In the genomic region with DNA sequence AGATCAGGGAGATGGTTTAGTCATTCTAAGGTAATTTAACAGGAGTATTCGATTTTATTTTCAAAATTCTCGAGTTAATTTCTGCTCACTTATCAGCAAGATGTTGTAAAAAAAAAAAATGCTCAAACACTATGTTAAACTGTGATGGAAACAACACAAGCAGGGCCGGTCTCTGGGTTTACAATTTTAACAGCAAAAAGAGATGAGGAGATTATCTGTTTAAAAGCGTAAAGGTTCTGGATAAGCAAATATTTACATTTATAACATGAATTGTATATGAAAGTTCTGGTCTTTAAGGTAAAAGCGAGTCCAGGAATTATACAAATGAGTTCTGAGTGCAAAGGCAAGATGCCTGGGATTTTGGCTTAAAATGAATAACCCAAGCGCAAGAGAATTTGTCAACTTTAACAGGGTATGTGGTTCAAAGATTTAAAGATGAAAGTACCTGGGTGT, we compare ENCODE assay signal across 16 mouse cellular contexts. TPM values are rescaled to one million over a fixed set of nuclear protein-coding genes. Genes with fewer than 3 reads are reported as not detected.
DNase-seq lines count a peak whose midpoint lies in the region; ATAC-seq and TF ChIP-seq lines count a peak whose summit lies in the region.
"Had no signal": no experiment of that assay in that cellular context is flagged by ENCODE, and none has a peak within 500 bp of the region (broad histone marks: within the 10 kb centered on the region; RNA-seq: fewer than 3 reads in every experiment).

No protein-coding gene starts in this region.

- H3K36me3 ChIP-seq in kidney, embryonic 15.5 days, result no peaks in the 10 kb centered on the region
- no peaks in the 10 kb centered on the region for H3K36me3 ChIP-seq in kidney, adult 2 months (ENCODE audit: control insufficient read depth, insufficient read depth, low read length)
- no peaks in the 10 kb centered on the region for H3K36me3 ChIP-seq in embryonic facial prominence, embryonic 12.5 days
- H3K36me3 ChIP-seq in hindbrain, embryonic 13.5 days, result no peaks in the 10 kb centered on the region
- H3K36me3 ChIP-seq: limb, embryonic 12.5 days; liver, embryonic 15.5 days had no signal

- TF ChIP-seq CTCF in kidney, adult 2 months (conservative IDR thresholded peaks at IDR 0.05; ENCODE audit: insufficient read depth, insufficient read length, low read depth, low read length), result no peak
- TF ChIP-seq CTCF in brain, embryonic 14.5 days (IDR thresholded peaks at IDR 0.05; ENCODE audit: borderline replicate concordance, extremely low read depth, insufficient read depth, insufficient read length), result no peak
- no peak for TF ChIP-seq CTCF in cerebellum, adult 2 months (IDR thresholded peaks at IDR 0.05; ENCODE audit: borderline replicate concordance, insufficient read depth, low read depth, low read length)

- 24% methylated on average over 6 of the region's 6 CpGs for WGBS in kidney, embryonic 15.5 days
- 50% methylated on average over 6 of the region's 6 CpGs for WGBS in kidney, adult 2 months
- WGBS in embryonic facial prominence, embryonic 12.5 days, result 9% methylated on average over 6 of the region's 6 CpGs
- 6% methylated on average over 6 of the region's 6 CpGs for WGBS in hindbrain, embryonic 13.5 days
- 12% methylated on average over 6 of the region's 6 CpGs for WGBS in cerebellum, adult 2 months

- DNase-seq in kidney, adult 2 months, result no peak
- peak; percentile 52 for DNase-seq in brain, embryonic 14.5 days (ENCODE audit: low read depth)
- DNase-seq in cerebellum, adult 2 months, result no peak
- DNase-seq in layer of hippocampus, adult 8-10 months (ENCODE audit: low spot score in 2 of 2), result no peak
- DNase-seq: cerebellum, adult 11-12 months; kidney, postnatal 36 days; layer of hippocampus, postnatal 36 days; thymus, adult 18-20 months had no signal

- no peaks in the 10 kb centered on the region for H3K9me3 ChIP-seq in kidney, embryonic 15.5 days (replicated peaks)
- no peaks in the 10 kb centered on the region for H3K9me3 ChIP-seq in embryonic facial prominence, embryonic 12.5 days
- no peaks in the 10 kb centered on the region for H3K9me3 ChIP-seq in hindbrain, embryonic 13.5 days
- H3K9me3 ChIP-seq: limb, embryonic 12.5 days; liver, embryonic 15.5 days had no signal

- H3K4me3 ChIP-seq in kidney, embryonic 15.5 days (replicated peaks), result peak overlapping the region; percentile 35
- H3K4me3 ChIP-seq in kidney, adult 2 months (ENCODE audit: insufficient read depth, low read depth, low read length), result no peak overlapping the region
- H3K4me3 ChIP-seq in embryonic facial prominence, embryonic 12.5 days, result peak overlapping the region; percentile 35
- H3K4me3 ChIP-seq in hindbrain, embryonic 13.5 days, result peak overlapping the region; percentile 7; the same call in 1 of the 2 replicates
- no peak overlapping the region for H3K4me3 ChIP-seq in cerebellum, adult 2 months (replicated peaks; ENCODE audit: insufficient read depth, low read depth, low read length)
- H3K4me3 ChIP-seq: limb, embryonic 12.5 days; liver, embryonic 15.5 days had no signal

- peak overlapping the region; percentile 23; the same call in 1 of the 2 replicates for H3K9ac ChIP-seq in kidney, embryonic 15.5 days
- peak overlapping the region; percentile 43; the same call in 1 of the 2 replicates for H3K9ac ChIP-seq in embryonic facial prominence, embryonic 12.5 days
- H3K9ac ChIP-seq in hindbrain, embryonic 13.5 days, result no peak overlapping the region
- H3K9ac ChIP-seq: limb, embryonic 12.5 days; liver, embryonic 15.5 days had no signal

- H3K4me2 ChIP-seq in kidney, embryonic 15.5 days, result peak overlapping the region; percentile 53
- peak overlapping the region; percentile 47 for H3K4me2 ChIP-seq in embryonic facial prominence, embryonic 12.5 days (replicated peaks)
- no peak overlapping the region for H3K4me2 ChIP-seq in hindbrain, embryonic 13.5 days
- H3K4me2 ChIP-seq: limb, embryonic 12.5 days; liver, embryonic 15.5 days had no signal

- H3K27ac ChIP-seq in kidney, embryonic 15.5 days, result no peak overlapping the region
- H3K27ac ChIP-seq in kidney, adult 2 months (ENCODE audit: insufficient read depth, low read depth, low read length), result no peak overlapping the region
- H3K27ac ChIP-seq in embryonic facial prominence, embryonic 12.5 days, result no peak overlapping the region
- no peak overlapping the region for H3K27ac ChIP-seq in hindbrain, embryonic 13.5 days
- no peak overlapping the region for H3K27ac ChIP-seq in cerebellum, adult 2 months (ENCODE audit: insufficient read depth, low read length)
- H3K27ac ChIP-seq: limb, embryonic 12.5 days; liver, embryonic 15.5 days had no signal

- no peak for ATAC-seq in kidney, embryonic 15.5 days (replicated peaks; ENCODE audit: low FRiP score)
- ATAC-seq in embryonic facial prominence, embryonic 12.5 days (ENCODE audit: insufficient number of reproducible peaks, insufficient read depth, low FRiP score, low TSS enrichment), result no peak
- no peak for ATAC-seq in hindbrain, embryonic 13.5 days (ENCODE audit: low FRiP score)
- ATAC-seq: CD4-positive, CD25-positive, alpha-beta regulatory T cell, adult 4 months had no signal

- H3K4me1 ChIP-seq in kidney, embryonic 15.5 days, result peaks cover 60% of the 10 kb centered on the region
- no peaks in the 10 kb centered on the region for H3K4me1 ChIP-seq in kidney, adult 2 months (ENCODE audit: control insufficient read depth, insufficient read depth, low read length)
- H3K4me1 ChIP-seq in embryonic facial prominence, embryonic 12.5 days, result peaks cover 11% of the 10 kb centered on the region
- peaks cover 33% of the 10 kb centered on the region for H3K4me1 ChIP-seq in hindbrain, embryonic 13.5 days (replicated peaks)
- H3K4me1 ChIP-seq in cerebellum, adult 2 months (ENCODE audit: control insufficient read depth, insufficient read depth, low read length), result no peaks in the 10 kb centered on the region

- TF ChIP-seq POLR2A in kidney, adult 2 months (IDR thresholded peaks at IDR 0.05; ENCODE audit: low read depth, low read length), result no peak
- TF ChIP-seq POLR2A in brain, embryonic 14.5 days (IDR thresholded peaks at IDR 0.05; ENCODE audit: borderline replicate concordance, extremely low read depth, insufficient read depth, insufficient read length, poor library complexity, severe bottlenecking), result no peak
- no peak for TF ChIP-seq POLR2A in cerebellum, adult 2 months (IDR thresholded peaks at IDR 0.05; ENCODE audit: borderline replicate concordance, insufficient read depth, low read length)

- H3K27me3 ChIP-seq in kidney, embryonic 15.5 days, result peaks cover 87% of the 10 kb centered on the region
- peaks cover 31% of the 10 kb centered on the region for H3K27me3 ChIP-seq in kidney, adult 2 months (replicated peaks; ENCODE audit: control insufficient read depth, insufficient read depth, low read length)
- H3K27me3 ChIP-seq in embryonic facial prominence, embryonic 12.5 days, result peaks cover 70% of the 10 kb centered on the region
- H3K27me3 ChIP-seq in hindbrain, embryonic 13.5 days, result peaks cover 91% of the 10 kb centered on the region
- peaks cover 27% of the 10 kb centered on the region; the same call in 1 of the 2 replicates for H3K27me3 ChIP-seq in cerebellum, adult 2 months (ENCODE audit: control insufficient read depth, insufficient read depth, low read length)

RNA-seq across cellular contexts. Expression of gene Foxd1, which starts 3.0 kb away (rescaled TPM):
- 4.7 and 5.0 TPM in 2 replicates for polyA plus RNA-seq in kidney, embryonic 15.5 days (2015; fragmentation: Nextera tagmentation; extraction: Ambion mirVana)
- polyA plus RNA-seq in kidney, adult 2 months (2012; rRNA removed), result 0.91 and 1.1 TPM in 2 replicates
- polyA plus RNA-seq in brain, embryonic 14.5 days (2012; rRNA removed), result 2.5 and 3.2 TPM in 2 replicates
- polyA plus RNA-seq in embryonic facial prominence, embryonic 12.5 days (2016; fragmentation: Nextera tagmentation; extraction: Ambion mirVana), result 9.5 and 9.9 TPM in 2 replicates
- polyA plus RNA-seq in hindbrain, embryonic 13.5 days (2015; fragmentation: Nextera tagmentation; extraction: Ambion mirVana), result 0.79 and 1.1 TPM in 2 replicates
- 0.49 and 0.73 TPM in 2 replicates for polyA plus RNA-seq in cerebellum, adult 2 months (2012; rRNA removed)
- 1 to 10 TPM in 3 of 4 experiments, under 1 TPM in 1; 0.74 to 1.3 (median 1.2) TPM for total RNA-seq in layer of hippocampus, adult 8-10 months (2022)
- total RNA-seq: granulocyte monocyte progenitor cell, adult 5-6 weeks had no signal
- polyA plus RNA-seq: CD4-positive, CD25-positive, alpha-beta regulatory T cell, adult 4 months; heart, embryonic 16.5 days; liver, embryonic 15.5 days had no signal

RNA-seq across cellular contexts. Expression of gene Btf3, which starts 40.2 kb away (rescaled TPM):
- polyA plus RNA-seq in kidney, embryonic 15.5 days (2015; fragmentation: Nextera tagmentation; extraction: Ambion mirVana), result 689 and 781 TPM in 2 replicates
- 153 and 173 TPM in 2 replicates for polyA plus RNA-seq in kidney, adult 2 months (2012; rRNA removed)
- polyA plus RNA-seq in brain, embryonic 14.5 days (2012; rRNA removed), result 459 and 601 TPM in 2 replicates
- polyA plus RNA-seq in embryonic facial prominence, embryonic 12.5 days (2016; fragmentation: Nextera tagmentation; extraction: Ambion mirVana), result 731 and 771 TPM in 2 replicates
- polyA plus RNA-seq in hindbrain, embryonic 13.5 days (2015; fragmentation: Nextera tagmentation; extraction: Ambion mirVana), result 585 and 615 TPM in 2 replicates
- 426 and 441 TPM in 2 replicates for polyA plus RNA-seq in cerebellum, adult 2 months (2012; rRNA removed)
- 100 to 1,000 TPM; 157 to 207 (median 184) TPM for total RNA-seq in layer of hippocampus, adult 8-10 months (2022)

Comparison
In these comparisons a context has a peak if more than half of its experiments do, and no peak if none do; other contexts are left out.
1. H3K4me3 ChIP-seq: peak in kidney, embryonic 15.5 days (single experiment), embryonic facial prominence, embryonic 12.5 days (single experiment) and hindbrain, embryonic 13.5 days (single experiment); none in kidney, adult 2 months (single experiment) and cerebellum, adult 2 months (single experiment).